ENCODE assay signal across 21 mouse cellular contexts in the genomic region with DNA sequence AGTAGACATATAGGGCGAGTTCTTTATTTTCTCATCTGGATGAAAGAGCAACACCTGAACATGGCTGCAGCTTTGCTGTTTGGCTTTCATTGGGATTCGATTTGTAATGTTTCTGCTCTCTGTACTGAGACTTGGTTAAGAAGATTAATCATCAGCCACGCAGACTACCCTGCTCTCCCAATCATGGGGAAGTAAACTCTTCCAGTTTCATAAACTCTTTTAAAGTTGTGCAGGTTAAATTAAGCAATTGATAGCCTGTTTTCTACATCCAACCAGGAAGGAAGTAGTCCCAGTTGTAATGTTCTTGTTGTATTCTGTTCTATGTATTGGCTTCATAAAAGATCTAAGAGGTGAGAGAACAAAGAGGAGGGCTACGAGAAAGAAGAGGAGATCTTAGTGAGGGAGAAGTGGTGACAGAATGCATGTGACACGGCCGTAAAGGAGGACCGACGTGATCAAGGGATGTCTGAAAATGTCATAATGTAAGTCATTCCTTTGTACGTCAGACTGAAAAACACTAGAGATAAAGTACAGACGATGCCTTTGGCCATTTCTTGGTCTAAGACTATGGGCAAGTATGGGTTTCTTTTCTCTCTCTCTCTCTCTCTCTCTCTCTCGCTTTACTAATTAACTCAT.
"Had no signal": no experiment of that assay in that cellular context is flagged by ENCODE, and none has a peak within 500 bp of the region (broad histone marks: within the 10 kb centered on the region; RNA-seq: fewer than 3 reads in every experiment).

No protein-coding gene starts in this region.

- H3K27me3 ChIP-seq: limb, embryonic 12.5 days; limb, embryonic 15.5 days; liver, embryonic 13.5 days; lung, embryonic 15.5 days; midbrain, embryonic 12.5 days; neural tube, embryonic 13.5 days had no signal

- H3K9me3 ChIP-seq: limb, embryonic 12.5 days; limb, embryonic 15.5 days; liver, embryonic 13.5 days; lung, embryonic 15.5 days; midbrain, embryonic 12.5 days; neural tube, embryonic 13.5 days had no signal

- H3K9ac ChIP-seq: limb, embryonic 12.5 days; limb, embryonic 15.5 days; liver, embryonic 13.5 days; lung, embryonic 15.5 days; midbrain, embryonic 12.5 days; neural tube, embryonic 13.5 days had no signal

- H3K4me3 ChIP-seq: limb, embryonic 12.5 days; limb, embryonic 15.5 days; liver, embryonic 13.5 days; lung, embryonic 15.5 days; midbrain, embryonic 12.5 days; myocyte; neural tube, embryonic 13.5 days had no signal

- H3K27ac ChIP-seq: kidney, postnatal 0 days; limb, embryonic 12.5 days; limb, embryonic 15.5 days; liver, embryonic 13.5 days; lung, embryonic 15.5 days; midbrain, embryonic 12.5 days; neural tube, embryonic 13.5 days had no signal

- ATAC-seq: inflammation-experienced regulatory T-cells, adult 6 months; intestine, embryonic 16.5 days; midbrain, embryonic 16.5 days had no signal

- DNase-seq: kidney, adult 18-20 months; kidney, postnatal 25 days; layer of hippocampus, postnatal 36 days; left cerebral cortex, postnatal 4 days; liver, embryonic 13.5 days; lung, adult 18-20 months; lung, postnatal 10 days; lung, postnatal 36 days; thymus, adult 18-20 months; thymus, postnatal 14 days; thymus, postnatal 4 days had no signal

- H3K36me3 ChIP-seq: limb, embryonic 12.5 days; limb, embryonic 15.5 days; liver, embryonic 13.5 days; lung, embryonic 15.5 days; midbrain, embryonic 12.5 days; neural tube, embryonic 13.5 days had no signal

- H3K4me2 ChIP-seq: limb, embryonic 12.5 days; limb, embryonic 15.5 days; liver, embryonic 13.5 days; lung, embryonic 15.5 days; midbrain, embryonic 12.5 days; neural tube, embryonic 13.5 days had no signal

- H3K4me1 ChIP-seq: limb, embryonic 12.5 days; limb, embryonic 15.5 days; liver, embryonic 13.5 days; lung, embryonic 15.5 days; midbrain, embryonic 12.5 days; neural tube, embryonic 13.5 days had no signal
